Mouse (Mus musculus): Measurements from ENCODE around the gene Bcas3.

Gene Bcas3

GRCm38 (mm10) chr11:85543311-85543710, 190.3 kb downstream of the Bcas3 start:
- DNase-seq, result no peak

GRCm38 (mm10) chr11:85545602-85546001, 192.6 kb downstream of the Bcas3 start:
- DNase-seq, result no peak

- DNase-seq, result no peak
These were observed 195.0 kb downstream of the Bcas3 start for GRCm38 (mm10) chr11:85547966-85548365.

GRCm38 (mm10) chr11:85549651-85550050, 196.7 kb downstream of the Bcas3 start:
- no peak for DNase-seq

- DNase-seq, result no peak
These were observed 202.1 kb downstream of the Bcas3 start for GRCm38 (mm10) chr11:85555066-85555465.

GRCm38 (mm10) chr11:85555721-85556120, 202.8 kb downstream of the Bcas3 start:
- DNase-seq, result no peak

- DNase-seq, result no peak
These were observed 212.1 kb downstream of the Bcas3 start for GRCm38 (mm10) chr11:85565068-85565467.

- DNase-seq, result no peak
These were observed 218.1 kb downstream of the Bcas3 start for GRCm38 (mm10) chr11:85571040-85571439.

GRCm38 (mm10) chr11:85571936-85572335, 219.0 kb downstream of the Bcas3 start:
- no peak for DNase-seq

GRCm38 (mm10) chr11:85572590-85572989, 219.6 kb downstream of the Bcas3 start:
- no peak for DNase-seq

GRCm38 (mm10) chr11:85574496-85574895, 221.5 kb downstream of the Bcas3 start:
- DNase-seq, result no peak

GRCm38 (mm10) chr11:85577816-85578645, 225.1 kb downstream of the Bcas3 start:
- DNase-seq, result no peak

GRCm38 (mm10) chr11:85584086-85584485, 231.1 kb downstream of the Bcas3 start:
- no peak for DNase-seq

GRCm38 (mm10) chr11:85593636-85594035, 240.7 kb downstream of the Bcas3 start:
- DNase-seq, result no peak

GRCm38 (mm10) chr11:85599251-85599650, 246.3 kb downstream of the Bcas3 start:
- DNase-seq, result no peak

GRCm38 (mm10) chr11:85603546-85604322, 250.8 kb downstream of the Bcas3 start:
- DNase-seq, result no peak

GRCm38 (mm10) chr11:85609303-85609940, 256.5 kb downstream of the Bcas3 start:
- peak; percentile 41 to 58 for DNase-seq

- no peak for DNase-seq
These were observed 260.1 kb downstream of the Bcas3 start for GRCm38 (mm10) chr11:85613035-85613434.

- no peak for DNase-seq
These were observed 260.6 kb downstream of the Bcas3 start for GRCm38 (mm10) chr11:85613586-85613985.

- no peak for DNase-seq
These were observed 261.5 kb downstream of the Bcas3 start for GRCm38 (mm10) chr11:85614431-85614830.

- DNase-seq, result no peak
These were observed 262.5 kb downstream of the Bcas3 start for GRCm38 (mm10) chr11:85615421-85615820.

- no peak for DNase-seq
These were observed 268.5 kb downstream of the Bcas3 start for GRCm38 (mm10) chr11:85621486-85621885.

- DNase-seq, result peak; percentile 63 to 68
These were observed 269.0 kb downstream of the Bcas3 start for GRCm38 (mm10) chr11:85621994-85622393.

All from cerebellum, postnatal 36 days (tissue).